Mouse (Mus musculus) bone marrow, adult 2 months (tissue): Measurements from ENCODE around the gene Tnp2. TPM values are rescaled to one million over a fixed set of nuclear protein-coding genes. Genes with fewer than 3 reads are reported as not detected.

Experiments used
- H3K27ac ChIP-seq: fragments of 200-500 bp; 2 replicates; pipeline ENCODE4 v1.5.1; 2012; ENCODE audit warnings: low read depth, mild to moderate bottlenecking, control low read depth, inconsistent platforms, low read length; ENCODE audit not compliant: control insufficient read depth, poor library complexity, insufficient read depth
- H3K4me1 ChIP-seq: fragments of 200-500 bp; 2 replicates; pipeline ENCODE4 v1.6.1; 2011; ENCODE audit warnings: low read length; ENCODE audit not compliant: control insufficient read depth, insufficient read depth
- H3K4me3 ChIP-seq: fragments of 200-500 bp; replicated peaks from 2 replicates; pipeline ENCODE3; 2011; ENCODE audit warnings: mild to moderate bottlenecking, low read depth, low read length, control low read depth; ENCODE audit not compliant: control insufficient read depth
- CTCF ChIP-seq: fragments of 200-500 bp; IDR thresholded peaks from 2 replicates; pipeline ENCODE4 v1.5.1; 2011; ENCODE audit warnings: low read length, control low read depth; ENCODE audit not compliant: control insufficient read depth, insufficient read depth
- POLR2A ChIP-seq: fragments of 200-500 bp; IDR thresholded peaks from 2 replicates; pipeline ENCODE4 v1.6.1; 2011; ENCODE audit warnings: low read depth, mild to moderate bottlenecking, control low read depth, low read length, borderline replicate concordance; ENCODE audit not compliant: control insufficient read depth
- WGBS: fragments of 180-500 bp; shearing (Covaris S2); methylation state at CpG from one replicate; pipeline ENCODE4 v1.1.7; 2018; 5-methylcytosine and 5-hydroxymethylcytosine counted together
- polyA plus RNA-seq: library from polyadenylated mRNA; stranded (reverse); fragments of >200 nt; gene quantifications from 2 replicates; pipeline ENCODE4 v1.2.4, GENCODE M21; 2011; ENCODE audit warnings: low replicate concordance; ENCODE audit not compliant: missing spikeins, insufficient read depth, insufficient read length

The Tnp2 gene
- polyA plus RNA-seq, 1 experiment: not detected

GRCm38 (mm10) chr16:10786782-10787547 lies 1.5 kb downstream of the Tnp2 start:
- Histone ChIP-seq H3K27ac (no peak overlapping the region), H3K4me1 (peaks cover 6% of the 10 kb centered on the region), H3K4me3 (no peak overlapping the region)
- no peak for TF ChIP-seq POLR2A
- no peak for TF ChIP-seq CTCF
- 64% methylated on average over 4 of the region's 4 CpGs for WGBS

- whole genome bisulfite sequencing: 1% methylated on average over 9 of the region's 9 CpGs
- H3K4me1 ChIP-seq: peaks cover 6% of the 10 kb centered on the region
- TF ChIP-seq POLR2A (no peak), CTCF (peak; percentile 94)
- peak overlapping the region; percentile 92 for H3K27ac ChIP-seq
- peak overlapping the region; percentile 94 for H3K4me3 ChIP-seq
Observed at GRCm38 (mm10) chr16:10786288-10786687, 2.2 kb downstream of the Tnp2 start.

GRCm38 (mm10) chr16:10785371-10786231 lies 2.9 kb downstream of the Tnp2 start, which contains the start of gene Socs1:
Socs1 (minus strand) TSS chr16:10785536.
- Histone ChIP-seq H3K4me1 (peaks cover 6% of the 10 kb centered on the region), H3K4me3 (peak within 1 kb of the TSS; percentile 94), H3K27ac (peak within 1 kb of the TSS; percentile 92)
- TF ChIP-seq CTCF: no peak
- TF ChIP-seq POLR2A: peak; percentile 88; the same call in 1 of the 2 replicates
- WGBS: under 1% methylated on average over 58 of the region's 59 CpGs

DNA sequence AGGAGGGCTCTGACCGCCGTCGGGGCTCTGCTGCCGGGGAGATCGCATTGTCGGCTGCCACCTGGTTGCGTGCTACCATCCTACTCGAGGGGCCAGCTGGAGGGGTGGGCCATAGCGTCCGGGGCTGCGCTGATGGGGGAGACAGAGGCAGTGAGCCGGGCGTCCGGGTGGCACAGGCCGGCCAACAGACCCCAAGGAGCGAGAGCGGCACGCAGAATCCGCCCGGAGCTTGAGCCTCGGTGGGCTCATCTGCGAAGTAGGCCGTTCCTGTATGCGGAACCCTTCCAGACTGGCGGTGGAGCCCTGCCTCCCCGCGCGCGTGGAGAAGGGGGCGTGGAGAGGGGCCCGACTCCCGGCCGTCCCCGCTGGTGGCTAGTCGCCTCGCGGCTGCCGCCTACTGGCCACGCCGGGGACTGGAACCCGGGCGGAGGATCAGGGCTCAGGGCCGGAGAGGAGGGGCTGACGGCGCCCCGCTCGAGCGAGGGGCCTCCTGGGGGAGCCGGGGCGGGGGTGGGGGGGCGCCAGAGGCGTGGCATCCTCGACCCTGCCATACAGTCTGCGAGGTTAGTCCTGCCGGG lies 3.6 kb downstream of the Tnp2 start:
- TF ChIP-seq POLR2A: peak; percentile 11; the same call in 1 of the 2 replicates
- peak; percentile 71 for TF ChIP-seq CTCF
- Histone ChIP-seq H3K27ac (peak overlapping the region; percentile 92), H3K4me3 (peak overlapping the region; percentile 94), H3K4me1 (peaks cover 6% of the 10 kb centered on the region)
- under 1% methylated on average over 49 of the region's 55 CpGs for WGBS

- WGBS: 3% methylated on average over 81 of the region's 81 CpGs
- Histone ChIP-seq H3K4me3 (peak overlapping the region; percentile 94), H3K27ac (peak overlapping the region; percentile 63), H3K4me1 (peaks cover 6% of the 10 kb centered on the region)
- TF ChIP-seq POLR2A: 0 out of 2 replicates have a peak, but pooled peaks have one; percentile 23
- TF ChIP-seq CTCF: no peak
Observed at GRCm38 (mm10) chr16:10783883-10784792, 4.3 kb downstream of the Tnp2 start.

DNA sequence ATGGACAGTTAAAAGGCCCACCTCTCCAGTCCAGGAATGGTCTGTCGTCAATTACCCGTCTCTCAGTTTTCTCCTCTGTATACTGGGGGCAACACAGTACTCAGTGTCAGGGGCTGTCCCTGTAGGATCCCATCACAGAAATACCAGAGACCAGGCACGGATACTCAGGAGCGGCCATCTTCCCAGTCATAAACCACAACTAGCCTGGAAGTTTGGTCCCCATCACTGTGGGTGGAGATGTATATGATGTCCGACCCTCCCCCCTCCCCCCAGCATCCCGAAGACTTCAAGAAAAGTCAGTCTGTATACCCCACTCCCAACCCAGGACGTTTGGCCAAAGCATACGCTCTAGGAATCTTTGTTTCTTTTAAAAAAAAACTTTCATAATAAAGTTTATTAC lies 5.0 kb downstream of the Tnp2 start:
- H3K27ac ChIP-seq: no peak overlapping the region
- no peak for TF ChIP-seq CTCF
- no peak for TF ChIP-seq POLR2A
- WGBS: 49% methylated on average over 8 of the region's 8 CpGs
- H3K4me3 ChIP-seq: no peak overlapping the region
- H3K4me1 ChIP-seq: peaks cover 6% of the 10 kb centered on the region

- 0% methylated on average over 1 of the region's 1 CpGs for WGBS
Observed at GRCm38 (mm10) chr16:10783152-10783434, 5.4 kb downstream of the Tnp2 start.

More at GRCm38 (mm10) chr16:10783152-10783434, 5.4 kb downstream of the Tnp2 start:
- Histone ChIP-seq H3K4me1 (peaks cover 6% of the 10 kb centered on the region), H3K4me3 (no peak overlapping the region), H3K27ac (peak overlapping the region; percentile 34; the same call in 1 of the 2 replicates)
- TF ChIP-seq POLR2A: no peak
- no peak for TF ChIP-seq CTCF
